Mouse (Mus musculus): Measurements from ENCODE around the gene Ubc. TPM values are rescaled to one million over a fixed set of nuclear protein-coding genes. Genes with fewer than 3 reads are reported as not detected.
"Not testable (repeated sequence)": the region's sequence is repeated elsewhere in the genome, so short reads cannot be mapped to it uniquely, and the experiment has no call there.

Ubc gene
- polyA plus RNA-seq, 1 experiment from 2014 or later = 517 TPM

DNA sequence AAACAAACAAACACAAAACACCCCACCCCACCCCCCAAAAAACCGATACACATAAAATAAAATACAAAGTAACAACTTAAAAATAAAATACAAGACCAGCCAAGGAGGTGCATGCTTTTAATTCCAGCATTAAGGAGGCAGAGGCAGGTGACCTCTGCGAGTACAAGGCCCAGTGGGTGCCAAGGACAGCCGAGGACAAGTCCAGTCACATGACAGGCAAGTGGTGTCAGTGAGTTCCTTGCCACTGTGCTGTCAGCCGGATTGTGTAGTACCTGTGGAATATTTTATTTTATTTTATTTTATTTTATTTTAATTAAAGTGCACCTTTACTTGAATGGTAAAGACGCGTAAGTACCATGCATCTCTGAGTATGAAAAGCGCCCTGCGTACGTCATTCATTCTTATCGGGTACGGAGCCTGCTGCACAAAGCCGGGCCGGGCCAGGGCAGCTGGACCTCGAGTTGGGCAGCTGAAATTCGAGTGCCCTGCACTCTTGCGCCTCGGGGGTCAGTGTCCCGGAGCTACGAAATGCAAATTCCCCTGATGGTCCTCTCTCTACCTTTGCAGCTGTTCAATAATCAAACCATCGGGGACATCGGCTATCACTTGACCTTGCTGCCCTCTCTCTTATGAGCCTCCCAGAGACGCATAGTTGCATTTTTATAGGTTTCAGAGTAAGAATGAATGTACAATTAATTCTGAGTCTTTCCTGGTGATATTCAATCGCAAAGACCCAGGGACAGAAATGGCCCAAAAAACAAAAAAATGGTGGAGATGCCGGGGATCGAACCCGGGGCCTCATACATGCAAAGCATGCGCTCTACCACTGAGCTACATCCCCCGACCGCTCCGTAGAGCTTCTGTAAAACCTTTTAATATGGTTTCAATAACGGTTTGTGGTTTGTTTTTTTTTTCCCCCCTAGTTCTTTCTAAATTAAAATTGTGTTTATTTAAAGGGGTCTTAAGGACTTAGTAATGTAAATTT is 13.8 kb upstream of the Ubc start:
- ATAC-seq (ENCODE audit: low read depth) (no peak), DNase-seq (peak; percentile 71)
- H3K9me3 ChIP-seq (replicated peaks) = no peaks in the 10 kb centered on the region
- peaks cover 32% of the 10 kb centered on the region for H3K27me3 ChIP-seq
- WGBS (ENCODE audit: insufficient replicate concordance) = 16% methylated on average over 31 of the region's 31 CpGs
- H3K4me2 ChIP-seq = peak overlapping the region; percentile 82
- no peak overlapping the region for H3K27ac ChIP-seq
- H3K9ac ChIP-seq = peak overlapping the region; percentile 68
- H3K4me1 ChIP-seq (replicated peaks) = peaks cover 46% of the 10 kb centered on the region
- no peaks in the 10 kb centered on the region for H3K36me3 ChIP-seq
- H3K4me3 ChIP-seq (replicated peaks) = peak overlapping the region; percentile 72

DNA sequence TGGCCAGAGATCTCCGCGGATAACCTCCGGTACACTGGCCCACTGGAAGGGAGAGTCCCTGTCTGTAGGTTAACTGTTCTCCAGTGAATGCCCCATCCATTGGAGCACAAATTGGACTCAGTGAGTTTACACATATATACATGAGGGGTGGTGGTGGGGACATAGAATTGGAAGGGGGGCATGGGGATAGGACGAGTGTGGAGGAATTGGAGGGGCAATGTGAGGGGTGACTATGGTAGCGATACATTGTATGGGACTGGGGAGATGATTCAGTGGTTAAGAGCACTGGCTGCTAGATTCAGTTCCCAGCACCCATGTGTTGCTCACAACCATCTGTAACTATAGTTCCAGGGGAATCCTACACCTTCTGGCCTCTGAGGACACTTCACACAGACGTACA is 13.0 kb upstream of the Ubc start:
- peak overlapping the region; percentile 68; the same call in 1 of the 2 replicates for H3K9ac ChIP-seq
- H3K4me3 ChIP-seq (replicated peaks) = 0 out of 2 replicates have a peak overlapping the region, but pooled peaks have one; percentile 9
- H3K4me1 ChIP-seq (replicated peaks) = peaks cover 39% of the 10 kb centered on the region
- WGBS (ENCODE audit: insufficient replicate concordance) = 43% methylated on average over 6 of the region's 6 CpGs
- peak overlapping the region; percentile 82 for H3K4me2 ChIP-seq
- H3K27ac ChIP-seq = no peak overlapping the region
- ATAC-seq (ENCODE audit: low read depth) (no peak), DNase-seq (no peak)
- peaks cover 35% of the 10 kb centered on the region for H3K27me3 ChIP-seq
- no peaks in the 10 kb centered on the region for H3K9me3 ChIP-seq (replicated peaks)
- no peaks in the 10 kb centered on the region for H3K36me3 ChIP-seq

DNA sequence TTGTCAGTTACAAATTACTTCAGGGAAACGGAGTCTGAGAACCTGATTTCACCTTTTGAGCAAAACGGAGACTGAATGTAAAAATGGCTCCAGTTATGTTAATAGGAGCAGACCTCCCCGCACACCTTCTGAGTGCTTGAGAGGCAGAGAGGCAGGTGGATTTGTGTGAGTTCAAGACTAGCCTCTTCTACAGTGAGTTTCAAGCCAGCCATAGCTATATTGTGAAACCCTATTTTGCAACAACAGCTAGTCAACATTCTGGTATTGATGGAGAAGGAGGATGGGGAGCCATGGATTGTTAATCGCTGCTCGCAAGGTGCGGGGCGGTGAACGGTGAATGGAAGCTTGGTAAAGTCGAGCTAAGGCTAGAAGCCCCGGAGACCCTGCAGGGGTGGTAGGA is 12.5 kb upstream of the Ubc start:
- H3K36me3 ChIP-seq = no peaks in the 10 kb centered on the region
- no peak overlapping the region for H3K9ac ChIP-seq
- H3K9me3 ChIP-seq (replicated peaks) = no peaks in the 10 kb centered on the region
- no peak for DNase-seq
- peaks cover 35% of the 10 kb centered on the region for H3K27me3 ChIP-seq
- no peak overlapping the region for H3K27ac ChIP-seq
- H3K4me1 ChIP-seq (replicated peaks) = peaks cover 34% of the 10 kb centered on the region
- 0 out of 2 replicates have a peak overlapping the region, but pooled peaks have one; percentile 9 for H3K4me3 ChIP-seq (replicated peaks)
- WGBS (ENCODE audit: insufficient replicate concordance) = 43% methylated on average over 10 of the region's 10 CpGs
- no peak for ATAC-seq (ENCODE audit: low read depth)
- H3K4me2 ChIP-seq = peak overlapping the region; percentile 82

DNA sequence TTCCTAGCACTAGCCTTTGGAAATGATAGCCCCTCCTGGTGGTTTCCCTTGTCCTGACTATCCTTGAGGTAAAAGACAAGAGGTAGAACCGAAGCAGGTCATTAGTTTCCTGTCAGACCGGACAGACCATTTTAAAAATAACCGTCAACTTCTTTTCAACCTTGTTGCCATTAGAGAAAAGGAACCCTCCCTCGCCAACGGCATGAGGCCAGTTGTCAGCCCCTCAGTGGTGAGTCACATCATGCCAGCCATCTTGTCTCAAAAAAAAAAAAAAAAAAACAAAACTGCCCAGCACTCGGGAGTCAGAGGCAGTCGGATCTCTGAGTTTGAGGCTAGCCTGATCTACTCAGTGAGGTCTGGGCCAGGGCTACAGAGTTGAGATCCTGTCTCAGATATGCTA is 10.9 kb upstream of the Ubc start:
- Histone ChIP-seq H3K4me3 (replicated peaks) (no peak overlapping the region), H3K27me3 (peaks cover 42% of the 10 kb centered on the region)

DNA sequence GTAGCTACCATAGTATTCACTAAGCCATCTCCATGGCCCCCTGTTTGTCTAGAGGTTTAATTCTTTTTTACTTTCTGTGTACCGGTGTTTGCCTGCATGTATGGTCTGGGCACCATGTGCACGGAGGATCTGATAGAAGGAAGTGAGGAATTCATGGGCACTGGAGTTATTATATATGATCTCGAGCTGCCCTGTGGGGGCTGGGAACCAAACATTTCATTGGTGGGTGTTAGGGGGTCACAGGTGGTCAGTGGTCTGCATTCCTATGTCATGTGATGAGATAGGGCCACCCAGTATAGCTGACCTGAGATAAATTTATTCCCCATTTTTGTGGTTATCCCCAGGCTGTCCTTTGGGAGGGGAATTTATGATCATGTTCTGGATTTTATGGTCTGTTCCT is 5.0 kb upstream of the Ubc start:
- Histone ChIP-seq H3K27me3 (peaks cover 19% of the 10 kb centered on the region), H3K9me3 (replicated peaks) (no peaks in the 10 kb centered on the region), H3K9ac (peak overlapping the region; percentile 76; the same call in 1 of the 2 replicates), H3K27ac (peak overlapping the region; percentile 98), H3K4me2 (peak overlapping the region; percentile 76), H3K36me3 (no peaks in the 10 kb centered on the region), H3K4me1 (replicated peaks) (peaks cover 51% of the 10 kb centered on the region), H3K4me3 (replicated peaks) (0 out of 2 replicates have a peak overlapping the region, but pooled peaks have one; percentile 59)
- ATAC-seq (ENCODE audit: low read depth) = no peak
- 65% methylated on average over 3 of the region's 3 CpGs for WGBS (ENCODE audit: insufficient replicate concordance)
- DNase-seq = no peak

More for the DNA sequence above, 10.9 kb upstream of the Ubc start:
- no peaks in the 10 kb centered on the region for H3K9me3 ChIP-seq (replicated peaks)
- H3K36me3 ChIP-seq = no peaks in the 10 kb centered on the region
- H3K4me1 ChIP-seq (replicated peaks) = peaks cover 20% of the 10 kb centered on the region
- H3K27ac ChIP-seq = no peak overlapping the region
- no peak for DNase-seq
- WGBS (ENCODE audit: insufficient replicate concordance) = 36% methylated on average over 7 of the region's 7 CpGs
- H3K9ac ChIP-seq = no peak overlapping the region
- H3K4me2 ChIP-seq = no peak overlapping the region
- ATAC-seq (ENCODE audit: low read depth) = no peak

DNA sequence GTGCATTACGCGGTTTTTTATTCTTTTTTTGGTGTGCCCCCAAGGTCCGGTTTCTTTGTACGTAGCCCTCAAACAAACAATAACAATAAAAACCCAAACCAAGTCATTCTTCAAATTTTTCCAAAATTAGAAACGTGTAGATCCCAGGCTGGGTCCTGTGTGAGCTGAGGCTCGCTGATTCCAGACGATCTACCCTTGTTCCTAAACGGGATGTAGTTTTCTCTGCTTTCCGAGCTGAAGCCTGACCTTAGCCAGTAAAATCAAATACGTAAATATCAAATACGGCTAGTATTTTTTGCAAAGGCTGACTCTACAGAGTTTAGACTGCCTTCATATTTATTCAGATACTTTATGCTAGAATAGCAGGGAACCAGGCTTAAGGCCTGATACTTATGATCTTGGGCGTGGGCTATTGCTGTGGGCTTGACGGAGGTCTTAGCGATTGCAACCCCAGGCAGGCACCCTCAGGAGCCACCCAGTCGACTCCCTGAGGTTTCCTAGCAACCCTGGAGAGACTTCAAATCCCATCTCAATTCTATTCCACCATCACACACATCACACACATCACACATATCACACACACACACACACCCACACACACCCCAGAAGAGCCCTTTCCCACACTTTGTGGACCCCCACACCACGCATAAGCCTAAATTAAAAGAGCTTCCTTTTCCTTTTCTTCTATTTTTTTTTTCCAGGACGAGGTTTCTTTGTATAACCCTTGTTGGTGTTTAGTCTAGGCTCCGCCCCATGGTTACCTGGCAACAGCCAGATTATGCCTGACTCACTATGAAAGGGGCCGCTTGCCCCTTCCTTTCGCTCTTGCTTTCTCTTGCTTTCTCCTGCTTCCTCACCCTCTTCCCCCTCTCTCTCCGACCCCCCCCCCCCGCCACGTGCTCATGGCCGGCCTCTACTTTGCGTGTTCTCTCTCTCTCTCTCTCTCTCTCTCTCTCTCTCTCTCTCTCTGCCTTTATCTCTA is 3.9 kb upstream of the Ubc start:
- Histone ChIP-seq H3K4me1 (replicated peaks) (peaks cover 51% of the 10 kb centered on the region), H3K36me3 (no peaks in the 10 kb centered on the region), H3K4me2 (peak overlapping the region; percentile 76), H3K27me3 (peaks cover 11% of the 10 kb centered on the region), H3K9ac (peak overlapping the region; percentile 76), H3K9me3 (replicated peaks) (no peaks in the 10 kb centered on the region), H3K27ac (peak overlapping the region; percentile 98), H3K4me3 (replicated peaks) (peak overlapping the region; percentile 59)
- peak; percentile 29; the same call in 1 of the 2 replicates for ATAC-seq (ENCODE audit: low read depth)
- peak; percentile 83 for DNase-seq
- WGBS (ENCODE audit: insufficient replicate concordance) = 18% methylated on average over 24 of the region's 25 CpGs

DNA sequence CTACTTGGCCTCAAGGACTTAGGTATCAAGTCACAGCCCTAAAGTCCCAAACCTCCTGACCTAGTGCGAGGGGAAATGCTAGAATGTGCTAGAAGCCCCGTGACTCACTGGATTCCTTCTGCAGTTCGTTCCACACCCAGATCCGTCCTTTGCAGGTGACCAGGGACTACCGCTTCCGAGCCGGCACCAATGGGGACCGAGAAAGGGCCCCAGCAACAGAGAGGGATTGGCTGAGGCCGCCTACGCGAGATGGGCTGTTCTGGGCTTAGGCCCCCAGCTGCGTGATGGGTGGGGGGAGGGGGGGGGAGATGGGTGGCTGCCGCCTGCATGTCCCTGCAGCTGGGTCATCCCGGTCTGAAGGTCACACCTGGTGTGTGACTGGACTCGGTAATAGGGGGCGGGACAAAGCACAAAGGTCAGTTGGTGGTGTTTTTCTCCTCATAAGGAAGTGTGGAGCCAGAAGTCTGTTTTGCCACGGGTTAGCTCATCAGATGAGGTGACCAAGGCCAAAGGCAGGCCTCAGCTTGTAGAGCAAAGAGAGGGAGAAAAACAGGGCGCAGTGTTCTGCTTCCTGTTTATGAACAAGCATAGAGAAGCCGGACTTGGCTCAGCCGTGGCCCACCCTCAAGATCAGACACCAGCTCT is 3.1 kb upstream of the Ubc start:
- Histone ChIP-seq H3K9me3 (replicated peaks) (no peaks in the 10 kb centered on the region), H3K4me2 (peak overlapping the region; percentile 76), H3K9ac (peak overlapping the region; percentile 76), H3K27me3 (peaks cover 7% of the 10 kb centered on the region), H3K4me1 (replicated peaks) (peaks cover 58% of the 10 kb centered on the region), H3K4me3 (replicated peaks) (peak overlapping the region; percentile 59), H3K36me3 (peaks cover 7% of the 10 kb centered on the region), H3K27ac (peak overlapping the region; percentile 98)
- DNase-seq = peak; percentile 92
- WGBS (ENCODE audit: insufficient replicate concordance) = under 1% methylated on average over 20 of the region's 20 CpGs
- ATAC-seq (ENCODE audit: low read depth) = peak; percentile 89

DNA sequence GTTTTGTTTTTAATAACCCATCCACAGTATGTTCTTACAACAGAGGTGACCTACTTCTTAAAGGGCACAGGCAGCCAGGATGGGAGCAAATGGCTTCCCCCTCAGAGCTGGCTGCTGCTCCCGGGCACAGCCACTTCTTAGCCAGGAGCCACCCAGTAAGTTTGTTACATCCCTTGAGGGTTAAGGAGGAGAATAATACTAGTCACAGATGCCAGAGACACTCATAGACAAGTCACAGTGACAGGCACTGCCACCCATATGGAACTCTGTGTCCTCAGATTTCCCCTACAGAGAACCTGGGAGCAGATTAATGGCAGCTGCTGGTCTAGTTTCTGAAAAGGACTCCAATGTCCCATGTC is 2.6 kb upstream of the Ubc start:
- peak; percentile 6 for ATAC-seq (ENCODE audit: low read depth)
- no peak for DNase-seq
- H3K9me3 ChIP-seq (replicated peaks) = no peaks in the 10 kb centered on the region
- H3K4me2 ChIP-seq = peak overlapping the region; percentile 76
- peak overlapping the region; percentile 98 for H3K27ac ChIP-seq
- H3K27me3 ChIP-seq = peaks cover 7% of the 10 kb centered on the region
- WGBS (ENCODE audit: insufficient replicate concordance) = 35% methylated on average over 1 of the region's 1 CpGs
- H3K4me3 ChIP-seq (replicated peaks) = peak overlapping the region; percentile 59
- H3K9ac ChIP-seq = peak overlapping the region; percentile 76
- H3K4me1 ChIP-seq (replicated peaks) = peaks cover 59% of the 10 kb centered on the region
- peaks cover 9% of the 10 kb centered on the region for H3K36me3 ChIP-seq

DNA sequence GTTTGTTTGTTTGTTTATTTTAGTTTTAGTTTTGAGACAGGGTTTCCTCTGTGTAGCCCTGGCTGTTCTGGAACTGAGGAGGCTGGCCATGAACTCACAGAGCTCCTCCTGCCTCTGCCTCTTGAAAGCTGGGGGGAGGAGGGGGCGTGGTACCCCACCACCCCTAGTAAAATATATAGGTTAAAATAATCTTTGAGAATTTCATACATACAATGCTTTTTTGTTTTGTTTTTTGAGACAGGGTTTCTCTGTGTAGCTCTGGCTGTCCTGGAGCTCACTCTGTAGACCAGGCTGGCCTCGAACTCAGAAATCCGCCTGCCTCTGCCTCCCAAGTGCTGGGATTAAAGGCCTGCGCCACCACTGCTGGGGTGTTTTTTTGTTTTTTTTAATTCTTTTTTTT is 2.2 kb upstream of the Ubc start:
- peak overlapping the region; percentile 22; the same call in 1 of the 2 replicates for H3K9ac ChIP-seq
- H3K36me3 ChIP-seq = peaks cover 10% of the 10 kb centered on the region
- WGBS (ENCODE audit: insufficient replicate concordance) = 80% methylated on average over 4 of the region's 4 CpGs
- not testable (repeated sequence) for H3K4me3 ChIP-seq (replicated peaks); ATAC-seq (ENCODE audit: low read depth); H3K27me3 ChIP-seq; H3K9me3 ChIP-seq (replicated peaks); DNase-seq
- peak overlapping the region; percentile 76; the same call in 1 of the 2 replicates for H3K4me2 ChIP-seq
- peak overlapping the region; percentile 98 for H3K27ac ChIP-seq
- peaks cover 59% of the 10 kb centered on the region for H3K4me1 ChIP-seq (replicated peaks)

DNA sequence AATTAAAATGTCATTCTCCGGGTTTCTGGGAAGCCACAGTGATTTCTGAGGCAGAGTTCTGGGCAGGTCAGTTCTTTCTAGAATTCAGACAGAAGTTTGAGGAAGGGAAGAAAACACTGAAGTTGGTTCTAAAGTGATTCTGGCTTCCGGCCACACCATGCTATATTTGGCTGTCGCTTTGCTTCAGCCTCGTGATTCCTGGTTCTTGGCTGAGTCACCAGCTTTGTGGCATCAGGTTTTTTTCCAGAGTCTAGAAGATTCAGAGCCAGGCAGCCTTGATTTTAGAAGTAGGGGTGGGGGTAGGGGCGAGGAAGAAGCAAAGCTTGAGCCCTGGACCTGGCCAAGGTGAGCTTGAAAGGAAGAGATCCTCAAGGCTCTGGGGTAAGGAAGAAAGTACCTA is 1.6 kb upstream of the Ubc start:
- peak overlapping the region; percentile 98 for H3K27ac ChIP-seq
- ATAC-seq (ENCODE audit: low read depth) (no peak), DNase-seq (no peak)
- 74% methylated on average over 5 of the region's 5 CpGs for WGBS (ENCODE audit: insufficient replicate concordance)
- no peaks in the 10 kb centered on the region for H3K9me3 ChIP-seq (replicated peaks)
- H3K4me2 ChIP-seq = no peak overlapping the region
- peaks cover 59% of the 10 kb centered on the region for H3K4me1 ChIP-seq (replicated peaks)
- H3K4me3 ChIP-seq (replicated peaks) = no peak overlapping the region
- peaks cover 12% of the 10 kb centered on the region for H3K36me3 ChIP-seq
- H3K9ac ChIP-seq = no peak overlapping the region; the same call in 1 of the 2 replicates
- peaks cover under 1% of the 10 kb centered on the region; the same call in 1 of the 2 replicates for H3K27me3 ChIP-seq

Data from liver, embryonic 13.5 days (tissue).